Mouse (Mus musculus): Measurements from ENCODE around the gene 1500011B03Rik.

- TF ChIP-seq CTCF (IDR thresholded peaks at IDR 0.05; ENCODE audit: extremely low read depth, insufficient read length, insufficient replicate concordance, low read depth, low read length) (no peak), POLR2A (IDR thresholded peaks at IDR 0.05; ENCODE audit: low read depth, low read length) (no peak)
Observed at GRCm38 (mm10) chr5:114801841-114802240, 21.4 kb downstream of the 1500011B03Rik start.
